Mouse (Mus musculus) stomach, postnatal 0 days (tissue): ENCODE results near the gene Olfr1329. TPM values are rescaled to one million over a fixed set of nuclear protein-coding genes. Genes with fewer than 3 reads are reported as not detected.

Experiments
- ATAC-seq: fragments of 200-750 bp; cut with Nextera tagmentation; 2 replicates; pipeline ENCODE4 v1.8.0; 2017; ENCODE audit not compliant: low FRiP score, low TSS enrichment
- DNase-seq: peaks from one replicate; pipeline ENCODE4 v3.0.0-alpha.2; 2016; ENCODE audit warnings: low spot score
- H3K27ac ChIP-seq: fragments of 300-500 bp; sonication (generic); replicated peaks from 2 replicates; pipeline ENCODE4 v1.5.1; 2014; ENCODE audit warnings: mild to moderate bottlenecking, control low read depth
- H3K27me3 ChIP-seq: fragments of 300-500 bp; sonication (generic); 2 replicates; pipeline ENCODE4 v1.6.1; 2014; ENCODE audit warnings: low read length; ENCODE audit not compliant: control insufficient read depth, insufficient read depth
- H3K36me3 ChIP-seq: fragments of 300-500 bp; sonication (generic); 2 replicates; pipeline ENCODE4 v1.6.1; 2014; ENCODE audit warnings: low read length, mixed read lengths; ENCODE audit not compliant: control insufficient read depth, insufficient read depth
- H3K4me1 ChIP-seq: fragments of 300-500 bp; sonication (generic); replicated peaks from 2 replicates; pipeline ENCODE4 v1.6.1; 2014; ENCODE audit warnings: antibody characterized with exemption; ENCODE audit not compliant: control insufficient read depth, insufficient read depth
- H3K4me2 ChIP-seq: fragments of 300-500 bp; sonication (generic); replicated peaks from 2 replicates; pipeline ENCODE4 v1.6.1; 2014; ENCODE audit warnings: low read depth, mild to moderate bottlenecking, control low read depth, moderate library complexity
- H3K4me3 ChIP-seq: fragments of 300-500 bp; sonication (generic); 2 replicates; pipeline ENCODE4 v1.5.1; 2014; ENCODE audit warnings: low read depth, low read length, control low read depth
- H3K9ac ChIP-seq: fragments of 300-500 bp; sonication (generic); 2 replicates; pipeline ENCODE4 v1.6.1; 2014; ENCODE audit warnings: mild to moderate bottlenecking, low read length, control low read depth, mixed read lengths
- H3K9me3 ChIP-seq: fragments of 300-500 bp; sonication (generic); 2 replicates; pipeline ENCODE4 v1.6.1; 2016; ENCODE audit warnings: low read length; ENCODE audit not compliant: control insufficient read depth
- CTCF ChIP-seq: IDR thresholded peaks from 2 replicates; pipeline ENCODE4 v1.5.1; 2016; ENCODE audit warnings: antibody characterized with exemption, low read depth, mild to moderate bottlenecking, moderate library complexity
- EP300 ChIP-seq: optimal IDR thresholded peaks from 2 replicates; pipeline ENCODE3; 2016; ENCODE audit warnings: antibody characterized with exemption
- WGBS: fragments of 180-500 bp; shearing (Covaris S2); extraction: QIAGEN DNeasy Blood & Tissue Kit; methylation state at CpG from one replicate; pipeline ENCODE4 v1.1.7; 2014; 5-methylcytosine and 5-hydroxymethylcytosine counted together
- polyA plus RNA-seq: library from polyadenylated mRNA; unstranded; fragments of >200 nt; fragmentation: Nextera tagmentation; extraction: Ambion mirVana; gene quantifications from 2 replicates; pipeline ENCODE4 v1.2.1, GENCODE M21; 2015

Olfr1329 gene
- polyA plus RNA-seq, 1 experiment from 2014 or later, result not detected

DNA sequence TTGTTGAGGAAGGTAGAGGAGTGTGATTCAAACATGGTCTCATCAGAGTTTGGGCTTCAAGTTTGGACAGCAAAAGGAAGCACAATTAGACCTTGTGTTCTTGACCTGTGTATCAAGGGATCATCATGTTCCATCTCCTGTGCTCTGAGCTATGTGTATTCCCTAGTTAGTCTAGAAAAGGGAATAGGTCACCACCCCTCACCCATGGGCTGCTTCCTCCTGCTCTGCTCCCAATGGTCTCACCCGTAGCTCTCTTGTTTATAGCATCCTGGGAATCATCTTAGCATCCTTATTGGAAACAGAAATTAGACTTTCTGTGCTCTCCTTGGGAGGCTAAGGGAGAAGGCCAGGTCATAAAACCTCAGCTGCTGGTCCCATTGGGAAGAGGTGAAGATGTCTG, 29.0 kb downstream of the Olfr1329 start, which contains the start of gene Olfr1330:
Olfr1330 (plus strand) TSS at position 301 of the 400 bp plus-strand sequence.
- ATAC-seq (no peak), DNase-seq (no peak)
- no peaks in the 10 kb centered on the region for H3K9me3 ChIP-seq
- WGBS, result 75% methylated on average over 1 of the region's 1 CpGs
- H3K36me3 ChIP-seq, result no peaks in the 10 kb centered on the region
- no peak within 1 kb of the TSS for H3K4me3 ChIP-seq
- H3K27ac ChIP-seq, result no peak within 1 kb of the TSS
- no peak within 1 kb of the TSS for H3K9ac ChIP-seq
- H3K27me3 ChIP-seq, result no peaks in the 10 kb centered on the region
- no peak for TF ChIP-seq EP300
- no peak for TF ChIP-seq CTCF
- no peaks in the 10 kb centered on the region for H3K4me1 ChIP-seq
- H3K4me2 ChIP-seq, result no peak within 1 kb of the TSS

- Histone ChIP-seq H3K4me1 (no peaks in the 10 kb centered on the region), H3K36me3 (no peaks in the 10 kb centered on the region), H3K9ac (no peak overlapping the region), H3K4me3 (no peak overlapping the region), H3K27me3 (no peaks in the 10 kb centered on the region), H3K9me3 (no peaks in the 10 kb centered on the region), H3K27ac (no peak overlapping the region), H3K4me2 (no peak overlapping the region)
- no peak for DNase-seq
- ATAC-seq, result no peak
- no peak for TF ChIP-seq EP300
Observed at GRCm38 (mm10) chr4:118867566-118867965, 49.7 kb downstream of the Olfr1329 start.

Other genes starting within 250 kb of the Olfr1329 start
- gene Olfr1342, start 224.7 kb downstream of the Olfr1329 start, polyA plus RNA-seq, result not detected in 2 replicates
- not detected in 2 replicates for gene Olfr1341, start 213.9 kb downstream of the Olfr1329 start, polyA plus RNA-seq
- not detected in 2 replicates for gene Olfr1340, start 197.3 kb downstream of the Olfr1329 start, polyA plus RNA-seq
- not detected in 2 replicates for gene Olfr1339, start 185.3 kb downstream of the Olfr1329 start, polyA plus RNA-seq
- gene Olfr1338, start 158.7 kb downstream of the Olfr1329 start, polyA plus RNA-seq, result not detected in 2 replicates
- not detected in 2 replicates for gene Olfr1337, start 134.9 kb downstream of the Olfr1329 start, polyA plus RNA-seq
- gene Olfr1335, start 107.5 kb downstream of the Olfr1329 start, polyA plus RNA-seq, result not detected in 2 replicates
- gene Olfr1333, start 81.2 kb downstream of the Olfr1329 start, polyA plus RNA-seq, result not detected in 2 replicates
- not detected in 2 replicates for gene Olfr1331, start 52.8 kb downstream of the Olfr1329 start, polyA plus RNA-seq
- 0.02 TPM in 1 of 2 replicates, not detected in the other for gene Olfr1330, start 28.9 kb downstream of the Olfr1329 start, polyA plus RNA-seq
- gene Olfr1328, start 21.1 kb upstream of the Olfr1329 start, polyA plus RNA-seq, result not detected in 2 replicates
- gene Lao1, start 44.1 kb upstream of the Olfr1329 start, polyA plus RNA-seq, result 0.08 and 0.27 TPM in 2 replicates
- gene Slc2a1, start 191.2 kb upstream of the Olfr1329 start, polyA plus RNA-seq, result 36.9 and 39.8 TPM in 2 replicates